Mouse (Mus musculus): Measurements from ENCODE around the gene Ifit2.

Gene Ifit2

DNA sequence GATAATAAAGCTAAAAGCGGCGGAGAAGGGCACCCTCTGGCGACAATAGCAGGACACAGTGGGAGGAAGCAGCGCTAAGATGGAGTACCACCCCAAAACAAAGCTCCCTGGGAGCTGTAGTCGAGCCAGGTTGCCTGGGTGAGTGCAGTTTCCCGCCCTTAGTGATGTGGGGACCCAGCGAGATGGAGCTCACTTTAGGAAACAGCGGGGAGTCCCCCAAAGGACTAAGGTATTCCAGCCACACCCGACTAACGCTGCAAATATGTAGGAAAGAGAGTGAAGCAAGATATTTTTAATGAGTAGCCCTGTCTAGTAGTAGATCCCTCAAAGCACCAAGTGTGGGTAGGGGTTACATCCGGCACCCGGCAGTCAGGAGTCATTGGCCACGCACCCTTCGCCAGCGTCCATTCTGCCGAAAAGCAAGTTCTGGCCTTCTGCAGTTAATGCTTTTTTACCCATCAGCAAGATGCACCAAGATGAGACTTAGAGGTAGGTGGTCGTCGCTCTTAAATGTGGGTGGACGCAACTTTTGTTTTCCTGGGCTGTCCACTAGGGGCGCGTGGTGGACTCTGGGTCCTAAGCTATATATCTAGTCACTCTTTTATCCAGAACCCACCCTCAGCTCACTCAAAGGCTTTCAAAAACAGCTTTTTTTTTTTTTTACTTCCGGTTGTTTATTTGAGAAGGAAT is at the start of gene Ifit2:
Gene Ifit2 (plus strand): TSS at position 161 of the 690 bp plus-strand sequence.
- no peak for DNase-seq (ENCODE audit: extremely low spot score, low read depth, low spot score)

DNA sequence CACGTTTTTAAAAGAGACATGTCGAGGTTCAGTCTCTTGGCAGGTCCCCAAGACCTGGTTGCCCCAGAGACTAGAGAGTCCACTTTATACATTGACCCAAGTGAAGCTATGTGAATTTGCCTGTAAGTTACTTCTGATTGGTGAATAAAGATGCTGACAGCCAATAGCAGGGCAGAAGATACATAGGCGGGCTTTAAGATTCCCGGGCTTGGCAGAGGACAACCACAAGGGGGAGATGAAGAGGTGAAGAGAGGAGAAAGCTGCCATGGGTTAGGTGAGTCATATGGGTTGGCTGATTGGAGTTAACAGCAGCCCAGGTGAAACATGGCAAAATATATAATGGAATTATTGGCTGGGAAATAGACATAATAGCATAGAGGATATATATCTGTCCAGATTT is 49.7 kb upstream of the Ifit2 start:
- peak; percentile 24 for DNase-seq (ENCODE audit: extremely low spot score, low read depth, low spot score)

DNA sequence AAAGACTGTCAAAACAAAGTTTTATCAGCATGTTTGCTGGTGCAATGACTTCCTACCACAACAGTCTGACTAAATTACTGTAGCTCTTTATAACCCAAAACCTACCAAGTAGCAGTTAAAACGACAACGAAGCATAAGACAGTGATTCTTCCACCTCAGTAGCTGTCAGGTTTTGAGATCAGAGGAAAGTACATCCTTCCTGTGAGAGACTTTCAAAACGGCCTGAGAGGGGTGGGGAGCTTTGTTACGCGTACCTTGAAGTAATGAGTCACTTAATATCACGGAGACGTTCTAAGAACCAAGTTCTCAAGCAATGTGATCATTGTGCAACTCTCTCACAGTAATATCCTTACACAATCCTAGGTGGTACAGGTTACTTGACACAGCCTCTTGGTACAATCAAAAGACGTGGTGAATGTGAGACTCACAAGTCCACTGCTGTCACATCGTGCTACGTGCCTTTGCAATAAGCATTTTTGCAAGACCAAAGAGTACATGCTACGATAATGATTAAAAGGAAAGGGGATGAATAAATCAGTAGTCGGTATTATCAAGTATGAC is 45.3 kb upstream of the Ifit2 start:
- DNase-seq (ENCODE audit: extremely low spot score, low read depth, low spot score): no peak

DNA sequence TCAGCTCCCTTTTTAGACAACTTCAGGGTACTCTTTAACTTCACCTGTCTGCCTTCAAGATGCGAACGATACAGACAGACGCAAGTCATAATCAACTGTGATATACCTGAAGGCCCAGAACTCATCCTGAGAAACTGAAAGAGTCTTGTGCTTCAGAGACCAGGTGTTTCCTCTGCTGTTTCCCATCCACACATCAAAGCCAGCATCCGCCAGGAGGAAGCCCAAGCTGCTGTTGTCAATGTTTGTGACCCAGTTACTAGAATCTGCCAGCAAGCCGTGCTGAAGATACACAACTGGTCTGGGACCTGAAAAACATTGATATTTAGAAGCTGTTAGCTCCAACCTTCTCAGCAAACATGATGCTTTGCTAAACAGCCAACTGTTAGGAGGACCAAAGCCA is 39.8 kb upstream of the Ifit2 start:
- DNase-seq (ENCODE audit: extremely low spot score, low read depth, low spot score): no peak

DNA sequence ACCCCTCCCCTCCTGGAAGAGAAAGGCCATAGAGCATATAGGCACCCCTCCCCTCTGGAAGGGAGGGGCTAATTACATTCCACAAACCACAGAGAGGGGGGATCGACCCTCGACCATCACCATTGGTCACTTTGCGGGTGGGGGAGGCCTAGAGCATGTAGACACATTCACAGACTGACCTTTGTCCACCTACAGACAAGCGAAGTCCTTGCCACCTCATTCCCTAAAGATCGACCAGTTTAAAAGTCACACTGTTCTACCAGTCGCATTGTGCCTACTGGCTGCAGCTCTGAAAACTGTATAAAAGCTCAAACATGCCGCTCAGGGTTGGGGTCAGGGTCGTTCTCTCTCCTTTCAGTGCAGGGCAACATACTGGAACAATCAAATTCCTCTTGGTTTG is 39.0 kb upstream of the Ifit2 start:
- DNase-seq (ENCODE audit: extremely low spot score, low read depth, low spot score): no peak

DNA sequence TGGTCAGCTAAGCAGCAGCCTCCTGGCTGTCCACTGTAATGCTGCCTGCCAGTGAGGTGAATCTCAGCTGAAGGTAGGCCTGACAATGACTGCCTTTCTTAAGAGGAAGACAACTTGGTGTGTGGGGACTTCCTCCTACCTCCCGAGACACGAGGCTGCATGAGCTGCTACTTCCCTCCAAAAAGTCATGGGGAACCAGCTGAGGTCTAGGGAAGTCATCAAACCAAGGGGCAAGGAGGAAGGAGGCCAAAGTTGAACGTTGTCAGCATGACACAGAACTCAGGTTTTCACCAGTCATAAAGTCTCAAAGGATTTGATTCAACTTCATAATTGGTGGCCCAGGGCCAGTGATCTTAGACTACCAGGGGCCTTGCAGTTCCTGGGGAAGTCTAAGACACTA is 34.8 kb upstream of the Ifit2 start:
- no peak for DNase-seq (ENCODE audit: extremely low spot score, low read depth, low spot score)

DNA sequence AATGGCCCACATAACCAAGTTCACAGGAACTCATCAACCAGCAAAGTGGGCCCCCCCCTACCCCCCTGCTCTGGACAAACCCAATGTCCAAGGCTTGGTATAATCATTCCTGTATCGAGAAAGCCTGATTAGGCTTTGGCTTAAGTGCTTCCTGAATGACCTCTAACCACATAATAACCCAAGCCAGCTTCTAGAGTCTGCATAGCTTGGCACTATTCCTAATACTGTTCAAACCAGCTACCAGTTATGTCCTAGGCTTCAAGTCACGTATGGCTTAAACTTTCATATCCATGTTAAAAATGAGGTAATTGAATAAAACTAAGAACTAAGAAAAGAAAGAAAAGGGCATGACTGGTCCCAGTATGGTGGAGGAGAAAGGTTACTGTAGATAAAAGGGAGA is 34.1 kb upstream of the Ifit2 start:
- no peak for DNase-seq (ENCODE audit: extremely low spot score, low read depth, low spot score)

DNA sequence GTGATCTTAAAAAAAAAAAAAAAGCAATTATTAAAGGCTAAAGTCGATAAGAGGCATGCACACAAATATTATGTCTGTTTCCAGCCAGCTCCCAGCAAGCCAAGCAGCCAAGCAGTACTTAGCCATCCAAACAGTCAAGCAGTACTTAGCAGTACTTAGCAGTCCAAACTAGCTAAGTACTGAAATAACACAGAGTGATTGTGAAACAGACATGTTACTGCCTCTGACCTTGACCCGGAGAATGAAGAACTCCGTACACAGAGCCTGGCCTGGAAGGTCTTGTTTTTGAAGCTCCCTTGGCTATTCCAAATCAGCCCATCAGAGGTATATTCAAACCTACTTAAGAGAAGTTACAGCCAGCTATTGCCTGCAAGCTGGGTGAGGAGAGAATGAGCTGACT is 33.3 kb upstream of the Ifit2 start:
- no peak for DNase-seq (ENCODE audit: extremely low spot score, low read depth, low spot score)

DNA sequence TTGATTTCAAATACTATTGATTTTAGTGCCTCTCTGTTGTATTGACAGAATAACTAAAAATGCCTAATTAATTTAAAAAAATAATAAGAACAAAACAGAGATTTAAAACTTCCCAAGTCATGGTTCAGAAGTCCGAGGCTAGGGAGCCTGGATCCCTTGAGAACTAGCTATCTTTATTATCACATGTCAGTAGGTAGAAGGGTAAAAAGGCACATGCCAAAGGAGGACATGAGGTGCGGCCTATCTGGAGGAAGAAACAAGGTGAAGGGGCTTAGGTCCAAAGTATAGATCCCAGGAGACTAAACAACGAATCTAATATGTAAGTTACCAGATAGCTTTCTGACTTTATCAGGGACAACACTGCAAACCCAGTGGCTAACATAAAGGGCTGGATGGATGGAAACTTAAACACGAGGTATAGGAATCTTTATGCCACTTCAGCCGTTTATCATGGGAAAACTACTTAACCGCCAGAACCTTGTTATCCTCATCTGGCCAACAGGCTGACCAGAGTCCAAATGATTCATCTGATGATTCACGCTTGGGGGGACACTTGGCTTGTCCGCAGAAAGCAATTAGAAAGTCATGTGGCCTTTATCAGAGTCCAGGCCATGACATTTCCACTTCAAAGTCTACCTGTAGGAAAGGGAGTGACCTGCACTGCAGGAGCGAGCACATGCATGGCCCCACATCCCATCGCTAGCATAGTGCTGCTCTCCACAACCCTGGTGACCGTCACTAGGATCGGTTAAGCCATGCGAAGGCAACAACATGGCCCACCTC is 32.5 kb upstream of the Ifit2 start:
- no peak for DNase-seq (ENCODE audit: extremely low spot score, low read depth, low spot score)

DNA sequence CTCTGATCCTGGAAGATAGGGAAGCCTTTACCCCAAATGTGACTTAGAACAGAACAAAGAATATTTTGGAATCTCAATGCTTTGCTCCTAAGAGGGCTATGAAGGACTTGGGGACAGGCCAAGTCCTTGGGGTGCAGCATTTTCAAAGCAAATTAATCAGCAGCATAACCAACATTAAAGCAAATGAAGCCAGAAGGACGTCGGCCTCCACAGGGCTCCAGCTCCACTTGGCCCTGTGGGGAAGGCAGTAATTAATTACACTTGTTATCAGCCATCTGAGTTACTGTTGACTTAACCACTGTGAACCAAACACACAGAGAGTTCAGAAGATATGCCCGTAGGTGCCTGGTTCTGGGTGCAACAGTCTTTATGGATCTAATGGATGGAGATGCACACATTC is 31.7 kb upstream of the Ifit2 start:
- DNase-seq (ENCODE audit: extremely low spot score, low read depth, low spot score): no peak

DNA sequence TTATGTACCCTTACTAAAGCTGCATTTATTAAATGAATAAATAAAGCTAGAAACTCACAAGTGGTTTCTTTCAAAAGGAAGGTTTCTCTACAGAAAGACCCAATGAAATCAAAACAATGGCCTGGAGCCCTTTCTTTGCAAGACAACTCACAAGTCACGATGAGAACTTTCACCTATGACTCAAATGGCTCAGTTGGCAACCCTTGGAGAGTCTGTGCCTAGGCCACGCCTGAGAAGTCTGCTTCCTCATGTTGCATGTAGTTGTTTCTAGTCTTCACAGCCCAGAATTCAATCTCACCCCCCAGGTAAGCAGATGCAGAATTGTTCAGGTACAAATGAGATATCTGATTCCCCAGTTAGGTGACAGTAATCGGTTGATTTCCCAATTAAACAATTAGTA is 30.8 kb upstream of the Ifit2 start:
- no peak for DNase-seq (ENCODE audit: extremely low spot score, low read depth, low spot score)

DNA sequence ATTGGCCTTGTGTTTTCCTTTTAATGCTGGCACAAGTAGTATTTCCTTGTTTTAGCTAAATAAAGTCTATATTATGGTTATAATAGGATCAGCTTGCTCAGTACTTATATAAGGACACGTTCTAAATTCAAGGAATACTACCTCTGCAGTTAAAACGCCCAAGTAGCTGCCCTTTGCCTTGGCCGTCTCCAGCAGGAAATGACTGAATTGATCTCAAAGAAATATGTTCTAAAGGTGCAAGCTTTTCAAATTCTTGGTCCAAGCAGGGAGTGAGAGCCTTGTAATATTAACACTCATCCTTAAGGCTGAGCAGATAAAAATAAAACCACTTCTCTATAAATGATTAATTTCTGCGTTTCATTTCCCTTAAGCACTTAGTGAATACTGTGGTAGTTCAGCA is 30.4 kb upstream of the Ifit2 start:
- no peak for DNase-seq (ENCODE audit: extremely low spot score, low read depth, low spot score)

DNA sequence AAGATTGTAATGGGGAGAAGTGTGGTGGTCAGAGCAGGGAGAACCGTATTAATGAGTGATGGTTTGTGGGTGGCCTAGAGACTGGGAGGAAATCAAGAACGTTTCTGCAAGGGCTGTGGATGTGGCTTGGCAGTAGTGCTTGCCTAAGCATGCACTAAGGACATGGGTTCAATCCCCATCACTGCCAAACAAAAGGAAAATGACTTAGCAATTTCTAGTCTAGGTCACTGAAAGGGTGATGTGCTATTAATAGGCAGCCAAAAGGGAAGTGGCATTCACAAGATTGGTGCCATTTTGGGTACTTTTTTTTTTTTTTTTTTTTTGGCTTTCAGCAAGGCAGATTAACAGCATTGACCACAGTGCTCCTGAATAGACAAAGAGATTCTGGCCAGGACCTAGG is 29.1 kb upstream of the Ifit2 start:
- DNase-seq (ENCODE audit: extremely low spot score, low read depth, low spot score): no peak

DNA sequence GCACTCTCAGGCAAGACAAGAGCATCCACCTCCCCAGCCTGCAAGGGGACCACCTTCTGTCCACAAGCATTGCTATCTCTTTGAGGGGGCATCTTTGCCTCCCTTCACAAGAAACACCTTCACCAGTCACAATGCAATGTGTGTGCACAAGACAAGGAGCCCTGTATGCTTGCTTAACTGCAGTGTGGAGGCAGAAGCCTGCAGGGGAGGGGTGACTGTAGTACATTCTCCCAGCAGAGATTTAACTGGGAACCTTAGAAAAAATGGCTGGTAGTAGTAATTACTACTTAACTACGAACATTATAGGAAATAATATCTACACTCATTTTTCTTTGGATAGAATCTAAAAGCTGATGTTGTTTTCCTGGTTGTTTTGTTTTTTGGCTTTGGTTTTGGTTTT is 28.5 kb upstream of the Ifit2 start:
- no peak for DNase-seq (ENCODE audit: extremely low spot score, low read depth, low spot score)

DNA sequence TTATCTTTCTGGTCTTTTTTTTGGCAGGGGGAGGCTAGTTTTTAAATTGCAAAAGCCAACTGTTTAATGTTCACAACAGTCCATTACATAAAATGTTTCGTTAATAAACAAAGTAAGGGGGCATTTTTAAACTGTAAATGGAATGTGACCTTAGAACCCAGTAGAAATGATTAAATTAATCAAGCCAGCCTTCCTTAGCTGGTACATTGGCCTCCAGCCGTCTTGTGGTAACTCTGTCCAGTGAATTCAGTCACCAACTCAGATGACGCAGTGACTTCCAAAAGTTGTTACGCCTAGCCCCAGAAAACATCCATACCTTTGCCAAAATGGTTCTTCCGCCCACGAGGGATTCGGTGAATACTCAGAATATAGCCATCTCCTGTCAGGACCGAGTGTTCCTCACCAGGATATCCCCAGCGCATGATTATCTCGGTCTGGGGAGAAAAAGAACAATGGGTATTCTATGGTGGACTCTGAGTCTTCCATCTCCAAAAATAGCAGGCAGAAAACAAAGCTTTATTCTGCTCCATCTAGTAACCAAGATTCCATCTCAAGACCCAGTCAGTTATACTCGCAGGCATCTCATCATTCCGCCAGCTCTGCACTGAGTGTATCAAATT is 27.3 kb upstream of the Ifit2 start:
- no peak for DNase-seq (ENCODE audit: extremely low spot score, low read depth, low spot score)

DNA sequence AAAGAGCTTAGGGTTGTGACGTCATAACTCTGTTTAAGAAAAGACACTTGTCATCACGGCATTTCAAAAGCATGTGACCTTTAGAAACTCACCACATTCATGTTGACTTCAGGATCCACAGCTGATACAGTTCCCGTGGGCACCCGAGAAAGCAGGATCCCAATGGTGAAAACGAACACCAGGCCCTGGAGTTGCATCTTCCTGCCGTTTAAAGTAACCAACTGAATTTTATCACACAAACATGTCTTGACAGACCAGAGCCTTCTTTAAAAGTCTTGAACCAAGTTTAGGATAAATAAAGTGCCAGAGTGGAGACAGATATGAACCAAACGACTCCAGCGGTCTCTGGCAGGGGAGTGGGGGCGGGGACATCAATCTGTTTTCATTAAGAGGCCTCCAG is 25.8 kb upstream of the Ifit2 start:
- no peak for DNase-seq (ENCODE audit: extremely low spot score, low read depth, low spot score)

DNA sequence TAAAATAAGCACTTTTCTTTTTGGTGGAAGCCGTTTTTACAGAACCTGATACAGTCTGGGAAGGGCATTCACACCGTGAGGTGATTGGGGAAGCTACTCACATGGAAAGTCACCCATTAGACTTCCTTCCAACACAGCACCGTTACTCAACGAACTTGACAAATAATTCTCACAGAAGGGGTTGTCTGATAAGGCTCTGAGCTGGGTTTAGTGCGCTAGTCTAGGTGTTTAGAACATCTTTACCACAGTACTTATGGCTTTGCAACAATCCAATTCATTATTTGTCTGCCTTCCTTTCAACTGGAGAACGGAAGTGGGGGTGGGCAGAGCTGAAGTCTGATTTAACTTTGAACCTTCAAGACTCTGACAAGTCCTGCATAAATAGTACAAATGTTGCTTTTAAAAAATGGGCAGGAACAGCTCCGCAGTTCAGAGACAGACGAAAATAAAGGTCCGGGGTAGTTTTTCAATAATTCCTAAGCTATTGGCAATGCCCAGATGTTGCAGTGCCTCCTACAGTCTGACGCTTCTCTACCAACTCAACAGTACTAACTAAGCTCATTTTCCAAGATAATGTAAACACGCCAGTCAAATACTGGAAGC is 24.1 kb upstream of the Ifit2 start:
- no peak for DNase-seq (ENCODE audit: extremely low spot score, low read depth, low spot score)

DNA sequence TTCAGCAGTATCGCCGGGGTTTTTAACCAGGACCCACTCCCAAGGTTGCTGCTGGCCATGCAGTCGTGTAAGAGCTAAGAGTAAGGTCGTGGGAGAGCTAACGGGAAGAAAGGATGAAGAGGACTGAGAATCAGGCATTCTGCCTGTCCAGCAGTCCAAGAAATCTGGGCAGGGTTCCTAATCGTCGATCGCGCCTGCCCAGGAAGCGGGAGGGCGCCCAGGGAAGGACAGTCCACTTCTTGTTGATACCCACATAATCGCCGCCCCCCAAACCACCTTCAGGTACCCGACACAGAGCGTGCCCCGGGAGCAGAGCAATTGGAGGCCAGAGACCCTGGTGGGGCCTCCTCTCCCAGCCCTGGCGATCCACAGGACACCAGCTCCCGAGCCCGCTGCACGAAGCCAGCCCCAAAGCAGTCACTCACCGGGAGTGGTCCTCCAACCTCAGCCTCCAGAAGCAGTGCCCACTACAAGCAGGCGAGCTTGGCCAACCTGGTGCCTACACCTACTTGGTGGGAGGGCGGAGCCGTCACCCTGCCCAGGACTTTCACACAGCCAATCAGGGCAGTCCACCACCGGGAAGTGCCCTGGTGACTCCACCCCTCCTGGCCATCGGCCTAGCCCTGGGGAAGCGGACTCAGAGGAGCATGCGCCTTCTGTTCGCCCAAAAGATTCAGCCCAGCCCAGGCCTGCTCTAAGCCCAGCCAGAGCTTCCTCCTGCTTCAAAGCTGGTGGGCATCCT is 23.4 kb upstream of the Ifit2 start, which contains the start of gene Lipa:
Gene Lipa (minus strand): TSS at position 534 of the 742 bp plus-strand sequence.
- peak; percentile 69 for DNase-seq (ENCODE audit: extremely low spot score, low read depth, low spot score)

DNA sequence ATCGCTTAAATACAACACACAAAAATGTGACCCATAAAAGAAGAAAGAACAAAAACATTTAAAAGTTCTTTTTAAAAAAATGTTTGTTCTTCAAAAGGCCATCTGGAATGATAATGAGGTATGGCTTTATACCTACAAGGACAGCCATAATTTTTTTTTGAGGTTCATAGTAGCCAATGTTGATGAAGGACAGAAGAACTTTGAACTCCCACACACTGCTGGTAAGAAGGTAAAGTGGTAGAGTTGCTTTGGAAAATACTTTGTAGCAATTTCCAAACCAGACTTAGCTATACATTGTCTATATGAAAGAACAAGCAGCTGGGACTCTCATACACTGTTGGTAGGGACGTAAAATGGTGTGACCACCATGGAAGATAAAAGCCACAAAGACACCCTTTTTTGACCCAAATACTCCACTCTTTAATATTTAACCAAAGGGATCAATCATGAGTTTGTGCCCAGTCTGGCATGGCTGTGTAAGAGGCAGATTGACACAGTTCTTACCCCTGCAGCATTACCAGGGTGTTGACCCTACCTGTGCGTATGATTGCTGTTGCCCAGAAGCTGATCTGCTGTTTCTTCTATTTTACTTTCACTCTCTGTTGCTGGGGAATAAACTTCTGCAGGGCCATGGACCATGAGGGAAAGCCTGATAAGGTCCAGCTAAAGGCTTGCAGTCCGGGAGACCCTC is 18.3 kb upstream of the Ifit2 start:
- DNase-seq (ENCODE audit: extremely low spot score, low read depth, low spot score): no peak

DNA sequence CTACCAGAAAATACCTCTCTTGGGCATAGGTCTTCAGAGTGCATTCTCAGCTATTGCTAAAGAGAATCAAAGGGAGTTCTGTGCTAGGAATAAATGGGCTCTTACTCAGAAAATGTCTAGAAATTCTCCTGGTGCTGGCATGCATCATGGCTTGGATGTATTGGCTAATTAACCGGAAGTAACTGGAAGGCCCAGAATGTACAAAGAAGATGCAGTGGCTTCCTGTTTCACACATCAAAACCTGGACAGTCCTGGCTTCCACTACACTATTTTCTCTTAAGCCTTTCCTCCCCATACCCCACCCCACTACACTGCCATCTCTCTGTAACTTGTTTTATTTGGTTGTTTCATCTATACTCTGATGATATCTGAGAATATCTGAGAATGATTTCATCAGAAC is 11.1 kb upstream of the Ifit2 start:
- no peak for DNase-seq (ENCODE audit: extremely low spot score, low read depth, low spot score)

All from hindlimb bud, embryonic 11.5 days (tissue).